Mouse (Mus musculus) thymus, adult 2 months (tissue): ENCODE measurements at regions not wholly inside any gene's neighbourhood (a gene's known extent, or its start where the extent isn't known, plus 50 kb on each side); places are given as distances from the start of the nearest gene placed in this dataset.

ENCODE experiments used
- DNase-seq: peaks from one replicate; pipeline ENCODE4 v3.0.0; 2021
- H3K27ac ChIP-seq: fragments of 200-500 bp; 2 replicates; pipeline ENCODE4 v1.5.1; 2012; ENCODE audit warnings: low read length, control low read depth; ENCODE audit not compliant: control insufficient read depth, insufficient read depth
- H3K27me3 ChIP-seq: fragments of 200-500 bp; 2 replicates; pipeline ENCODE4 v1.6.1; 2012; ENCODE audit warnings: mild to moderate bottlenecking, low read length, moderate library complexity, mixed read lengths; ENCODE audit not compliant: control insufficient read depth, insufficient read depth
- H3K36me3 ChIP-seq: fragments of 200-500 bp; 2 replicates; pipeline ENCODE4 v1.6.1; 2012; ENCODE audit warnings: mild to moderate bottlenecking, low read length, moderate library complexity; ENCODE audit not compliant: control insufficient read depth, insufficient read depth
- H3K4me1 ChIP-seq: fragments of 200-500 bp; replicated peaks from 2 replicates; pipeline ENCODE4 v1.6.1; 2012; ENCODE audit warnings: low read length; ENCODE audit not compliant: control insufficient read depth, insufficient read depth
- H3K4me3 ChIP-seq: fragments of 200-500 bp; 2 replicates; pipeline ENCODE4 v1.5.1; 2012; ENCODE audit warnings: mild to moderate bottlenecking, low read length, control low read depth, moderate library complexity; ENCODE audit not compliant: control insufficient read depth, insufficient read depth
- CTCF ChIP-seq: fragments of 200-500 bp; IDR thresholded peaks from 2 replicates; pipeline ENCODE4 v1.5.1; 2012; ENCODE audit warnings: mild to moderate bottlenecking, control low read depth, low read length, moderate library complexity, borderline replicate concordance; ENCODE audit not compliant: control insufficient read depth, poor library complexity, insufficient read depth; ENCODE audit errors: extremely low read depth
- POLR2A ChIP-seq: fragments of 200-500 bp; IDR thresholded peaks from 2 replicates; pipeline ENCODE4 v1.6.1; 2012; ENCODE audit warnings: mild to moderate bottlenecking, low read length, control low read depth, moderate library complexity; ENCODE audit not compliant: control insufficient read depth, poor library complexity, insufficient read depth; ENCODE audit errors: extremely low read depth
- WGBS: fragments of 180-500 bp; shearing (Covaris S2); methylation state at CpG from one replicate; pipeline ENCODE4 v1.1.7; 2018; 5-methylcytosine and 5-hydroxymethylcytosine counted together

- 72% methylated on average over 5 of the region's 5 CpGs for WGBS
- TF ChIP-seq CTCF, result no peak
- TF ChIP-seq POLR2A, result no peak
- H3K4me1 ChIP-seq, result no peaks in the 10 kb centered on the region
- H3K27me3 ChIP-seq, result no peaks in the 10 kb centered on the region
- no peak overlapping the region for H3K27ac ChIP-seq
- DNase-seq, result no peak
- no peak overlapping the region for H3K4me3 ChIP-seq
- H3K36me3 ChIP-seq, result no peaks in the 10 kb centered on the region
Measured at GRCm38 (mm10) chr11:6731505-6731904, 73.2 kb downstream of the Ramp3 start.
